In genomic region chr10:117081326-117081725, GRCm38 (mm10) we compare ENCODE assay signal across 27 mouse cellular contexts. TPM values are rescaled to one million over a fixed set of nuclear protein-coding genes. Genes with fewer than 3 reads are reported as not detected.
"Had no signal": no experiment of that assay in that cellular context is flagged by ENCODE, and none has a peak within 500 bp of the region (broad histone marks: within the 10 kb centered on the region; RNA-seq: fewer than 3 reads in every experiment).

No protein-coding gene starts in this region.

- H3K4me1 ChIP-seq: lung, embryonic 15.5 days; midbrain, embryonic 13.5 days; midbrain, embryonic 15.5 days; neural tube, embryonic 13.5 days; neural tube, embryonic 15.5 days had no signal

- H3K27ac ChIP-seq: lung, embryonic 15.5 days; macrophage; midbrain, embryonic 13.5 days; midbrain, embryonic 15.5 days; neural tube, embryonic 13.5 days; neural tube, embryonic 15.5 days had no signal

- H3K9ac ChIP-seq: liver, postnatal 0 days; lung, embryonic 15.5 days; midbrain, embryonic 13.5 days; midbrain, embryonic 15.5 days; neural tube, embryonic 13.5 days; neural tube, embryonic 15.5 days had no signal

- H3K9me3 ChIP-seq: lung, embryonic 15.5 days; megakaryocyte, embryonic 14.5 days; midbrain, embryonic 13.5 days; midbrain, embryonic 15.5 days; neural tube, embryonic 13.5 days; neural tube, embryonic 15.5 days had no signal

- H3K27me3 ChIP-seq: lung, embryonic 15.5 days; megakaryocyte, embryonic 14.5 days; midbrain, embryonic 13.5 days; midbrain, embryonic 15.5 days; neural tube, embryonic 13.5 days; neural tube, embryonic 15.5 days had no signal

- H3K4me3 ChIP-seq: lung, embryonic 15.5 days; midbrain, embryonic 13.5 days; midbrain, embryonic 15.5 days; neural tube, embryonic 13.5 days; neural tube, embryonic 15.5 days had no signal

- H3K4me2 ChIP-seq: lung, embryonic 15.5 days; midbrain, embryonic 11.5 days; midbrain, embryonic 13.5 days; midbrain, embryonic 15.5 days; neural tube, embryonic 13.5 days; neural tube, embryonic 15.5 days had no signal

- DNase-seq: liver, postnatal 0 days; lung, adult 2 months; lung, postnatal 14 days; lung, postnatal 36 days; retina, postnatal 1 day; right cerebral cortex, adult 18-20 months; right cerebral cortex, postnatal 25 days; right cerebral cortex, postnatal 4 days; spleen, adult 18-20 months; thymus, adult 18-20 months; thymus, postnatal 25 days; thymus, postnatal 4 days had no signal

RNA-seq across cellular contexts. Expression of gene Lrrc10, which starts 36.2 kb away (rescaled TPM):
- total RNA-seq: megakaryocyte progenitor cell, adult 5-6 weeks; midbrain, postnatal 0 days; monocyte, adult 5-6 weeks had no signal
- polyA plus RNA-seq: liver, postnatal 0 days; macrophage; midbrain, embryonic 11.5 days; midbrain, embryonic 13.5 days; midbrain, embryonic 15.5 days; midbrain, postnatal 0 days; neural tube, embryonic 11.5 days; neural tube, embryonic 13.5 days; neural tube, embryonic 15.5 days; small intestine, adult 2 months; stomach, embryonic 14.5 days; stomach, embryonic 16.5 days had no signal
